Mouse (Mus musculus) retina, postnatal 7 days (tissue): ENCODE results near the gene Ugcg.
A peak's percentile ranks its signal among the peaks of the same experiment; 100 is the strongest.

ENCODE experiments used
- DNase-seq: peaks from one replicate; pipeline ENCODE4 v3.0.0-alpha.2; 2012; ENCODE audit warnings: low read depth, low spot score

The Ugcg gene

GRCm38 (mm10) chr4:59188802-59189545, at the start of gene Ugcg:
Gene Ugcg (plus strand): TSS chr4:59189257.
- peak; percentile 62 for DNase-seq

- no peak for DNase-seq
These were observed 40.0 kb upstream of the Ugcg start for GRCm38 (mm10) chr4:59149043-59149442.

GRCm38 (mm10) chr4:59150907-59151306, 38.1 kb upstream of the Ugcg start:
- DNase-seq = no peak

GRCm38 (mm10) chr4:59151953-59152352, 37.1 kb upstream of the Ugcg start:
- no peak for DNase-seq

- DNase-seq = no peak
These were observed 32.0 kb upstream of the Ugcg start for GRCm38 (mm10) chr4:59156897-59157592.

- DNase-seq = no peak
These were observed 31.4 kb upstream of the Ugcg start for GRCm38 (mm10) chr4:59157654-59158053.

GRCm38 (mm10) chr4:59160289-59160688, 28.8 kb upstream of the Ugcg start:
- DNase-seq = no peak

- DNase-seq = no peak
These were observed 27.9 kb upstream of the Ugcg start for GRCm38 (mm10) chr4:59160959-59161670.

GRCm38 (mm10) chr4:59164034-59164433, 25.0 kb upstream of the Ugcg start:
- DNase-seq = no peak

GRCm38 (mm10) chr4:59167251-59167847, 21.7 kb upstream of the Ugcg start:
- no peak for DNase-seq

GRCm38 (mm10) chr4:59169981-59170380, 19.1 kb upstream of the Ugcg start:
- DNase-seq = no peak

- DNase-seq = no peak
These were observed 16.4 kb upstream of the Ugcg start for GRCm38 (mm10) chr4:59172616-59173015.

- no peak for DNase-seq
These were observed 15.7 kb upstream of the Ugcg start for GRCm38 (mm10) chr4:59173181-59173922.

GRCm38 (mm10) chr4:59175003-59175402, 14.1 kb upstream of the Ugcg start:
- no peak for DNase-seq

GRCm38 (mm10) chr4:59175929-59176328, 13.1 kb upstream of the Ugcg start:
- no peak for DNase-seq

GRCm38 (mm10) chr4:59177566-59177965, 11.5 kb upstream of the Ugcg start:
- no peak for DNase-seq

GRCm38 (mm10) chr4:59181320-59182271, 7.5 kb upstream of the Ugcg start:
- DNase-seq = no peak

- no peak for DNase-seq
These were observed 3.4 kb upstream of the Ugcg start for GRCm38 (mm10) chr4:59185671-59186070.

GRCm38 (mm10) chr4:59187289-59187688, 1.8 kb upstream of the Ugcg start:
- no peak for DNase-seq

GRCm38 (mm10) chr4:59188474-59188801, 619 bp upstream of the Ugcg start:
- no peak for DNase-seq
